Mouse (Mus musculus) left cerebral cortex, postnatal 25 days (tissue): ENCODE measurements around the gene Pinlyp. TPM values are rescaled to one million over a fixed set of nuclear protein-coding genes. Genes with fewer than 3 reads are reported as not detected.

Source experiments
- DNase-seq, 2 experiments: peaks; one replicate each; pipeline ENCODE4 v3.0.0; 2022; ENCODE audit warnings: low spot score in 2 of 2, mixed read lengths in 1 of 2
- intact Hi-C: fragments of 180-260 bp; cut with DNase I; formaldehyde crosslinking; loops from one replicate; pipeline ENCODE4 v1.15.1; 2025
- total RNA-seq, 2 experiments: library from RNA; stranded (reverse); gene quantifications; 2 replicates each; pipeline ENCODE4 v1.2.3; 2021

Pinlyp gene
- not detected for total RNA-seq

DNA sequence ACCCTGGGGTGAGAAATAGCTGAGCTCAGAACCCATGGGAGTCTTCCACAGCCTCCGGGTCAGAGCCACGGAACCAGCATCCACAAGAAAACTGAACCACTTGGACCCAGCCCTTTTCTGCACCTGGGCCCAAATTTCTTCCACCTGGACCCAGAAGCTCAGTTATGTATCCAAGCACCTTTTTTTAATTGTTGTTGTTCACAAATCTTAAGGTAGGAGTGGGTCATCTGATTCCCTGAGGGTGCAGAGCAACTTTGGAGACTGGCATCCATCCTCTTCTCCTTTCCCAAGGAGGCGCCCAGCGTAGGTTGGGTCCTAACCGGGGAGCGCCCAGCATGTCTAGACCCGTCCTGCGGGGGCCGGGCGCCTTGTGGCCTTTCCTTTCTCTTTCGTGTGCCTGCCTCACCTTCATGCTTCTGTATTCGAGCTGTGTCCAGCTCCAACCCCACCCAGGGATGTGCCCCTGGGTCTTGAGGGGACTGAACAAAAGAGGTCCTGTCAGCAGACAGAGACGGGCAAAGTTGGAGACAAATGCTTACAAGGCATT is at the start of gene Pinlyp, which contains the start of gene Xrcc1:
Gene Pinlyp, minus strand, starts transcription at position 51 of the 547 bp plus-strand sequence.
Gene Xrcc1, plus strand, starts transcription at position 222 of the 547 bp plus-strand sequence.
- intact Hi-C loops, result no loop called here
- DNase-seq, result no peak

DNA sequence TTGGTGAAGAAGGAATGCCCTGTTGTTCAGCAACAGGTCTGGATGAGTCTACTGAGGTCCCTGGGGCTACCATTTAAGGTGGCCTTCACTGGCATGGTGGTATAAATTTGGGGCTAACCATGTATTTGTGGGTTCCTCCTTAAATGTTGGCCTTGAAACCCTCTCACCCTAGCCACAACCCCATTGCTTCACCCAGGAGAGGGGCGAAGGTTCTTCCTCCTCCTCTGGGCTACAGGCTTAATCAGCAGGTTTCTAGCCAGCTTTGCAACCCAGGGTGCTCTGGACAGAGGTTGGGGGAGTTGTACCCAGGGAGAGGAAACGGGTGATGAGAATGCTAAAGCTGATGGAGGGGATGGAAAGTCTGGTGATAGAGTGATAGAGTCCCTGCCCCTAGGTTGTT is 49.5 kb upstream of the Pinlyp start:
- intact Hi-C loops, result loop anchor here (10.0 kb wide), 1 partner anchor 369 kb away; no protein-coding TSS in a partner anchor
- DNase-seq, result no peak

- intact Hi-C loops, result loop anchor here (10.0 kb wide), 1 partner anchor 370 kb away; no protein-coding TSS in a partner anchor
- DNase-seq, result no peak
These were observed 48.4 kb upstream of the Pinlyp start for GRCm38 (mm10) chr7:24594309-24594803.

DNA sequence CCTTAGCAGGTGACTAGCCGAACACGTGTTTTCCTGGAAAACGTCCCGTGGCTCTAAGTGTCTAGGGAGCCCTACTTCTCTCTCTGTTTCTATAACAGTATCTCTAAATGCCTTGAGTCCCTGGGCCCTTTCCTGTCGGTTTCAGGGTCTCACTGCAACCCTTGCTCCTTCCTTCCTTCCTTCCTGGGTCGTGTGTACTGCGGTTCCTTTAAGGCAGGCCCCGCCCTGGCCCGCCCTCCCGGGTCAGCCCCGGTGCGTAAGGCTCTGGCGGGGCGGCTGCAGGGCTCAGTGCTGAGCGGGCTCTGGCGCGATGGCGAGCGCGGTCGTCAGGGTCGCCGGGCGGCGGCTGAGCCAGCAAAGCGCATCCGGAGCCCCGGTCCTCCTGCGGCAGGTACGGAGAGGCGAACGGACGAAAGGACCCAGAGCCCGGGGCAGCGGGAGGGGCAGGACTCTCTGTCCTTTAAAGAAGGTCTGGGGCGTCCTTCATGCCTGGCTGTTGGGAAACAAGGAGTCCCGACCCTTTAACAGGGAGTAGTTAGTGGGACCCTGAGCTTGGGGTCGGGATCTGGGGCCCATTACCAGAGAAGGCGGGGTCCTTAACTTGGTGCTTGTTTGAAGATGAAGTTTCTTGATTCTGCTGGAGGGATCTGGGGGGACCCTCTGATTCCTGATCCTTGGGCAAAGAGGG is 47.8 kb upstream of the Pinlyp start:
- intact Hi-C loops, result loop anchor here (10.0 kb wide), 1 partner anchor 371 kb away; no protein-coding TSS in a partner anchor
- DNase-seq, result peak; percentile 52 to 67

DNA sequence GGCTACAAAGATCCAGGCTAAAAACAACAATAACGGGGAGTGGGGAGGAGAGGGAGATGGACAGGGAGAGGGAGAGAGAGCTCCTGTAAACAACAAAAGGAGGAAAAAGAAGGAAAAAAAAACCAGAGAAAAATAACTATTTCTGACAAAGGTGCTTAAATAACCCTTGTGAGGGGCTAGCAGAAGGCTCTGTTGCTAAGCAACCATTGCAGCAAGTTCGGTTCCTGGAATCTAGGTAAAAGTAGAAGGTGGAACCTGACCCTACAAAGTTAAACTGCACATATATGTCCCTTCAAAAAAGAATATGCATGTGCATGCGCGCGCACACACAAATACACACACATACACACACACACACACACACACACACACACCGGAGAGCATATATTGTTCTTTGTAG is 46.9 kb upstream of the Pinlyp start:
- intact Hi-C loops, result loop anchor here (10.0 kb wide), 1 partner anchor 372 kb away; no protein-coding TSS in a partner anchor
- no peak for DNase-seq

DNA sequence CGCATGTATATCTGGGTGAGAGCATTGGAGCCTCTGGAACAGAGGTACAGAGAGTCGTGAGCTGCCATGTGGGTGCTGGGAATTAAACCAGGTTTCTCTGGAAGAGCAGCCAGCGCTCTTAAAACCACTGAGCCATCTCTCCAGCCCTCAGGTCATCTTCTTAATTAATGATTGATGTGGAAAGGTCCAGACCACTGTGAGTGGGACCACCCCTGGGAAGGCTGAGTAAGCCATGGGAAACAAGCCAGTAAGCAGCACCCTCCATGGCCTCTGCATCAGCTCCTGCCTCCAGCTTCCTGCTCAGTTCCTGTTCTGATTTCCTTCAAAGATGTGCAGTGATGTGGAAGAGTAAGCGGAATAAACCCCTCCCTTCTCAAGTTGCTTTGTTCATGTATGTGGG is 46.2 kb upstream of the Pinlyp start:
- intact Hi-C loops, result loop anchor here (10.0 kb wide), 1 partner anchor 373 kb away; no protein-coding TSS in a partner anchor
- DNase-seq, result no peak

GRCm38 (mm10) chr7:24591735-24592134 is 45.8 kb upstream of the Pinlyp start:
- DNase-seq, result no peak
- intact Hi-C loops, result loop anchor here (10.0 kb wide), 1 partner anchor 373 kb away; no protein-coding TSS in a partner anchor

GRCm38 (mm10) chr7:24588336-24588735 is 42.4 kb upstream of the Pinlyp start:
- intact Hi-C loops, result no loop called here
- DNase-seq, result no peak

DNA sequence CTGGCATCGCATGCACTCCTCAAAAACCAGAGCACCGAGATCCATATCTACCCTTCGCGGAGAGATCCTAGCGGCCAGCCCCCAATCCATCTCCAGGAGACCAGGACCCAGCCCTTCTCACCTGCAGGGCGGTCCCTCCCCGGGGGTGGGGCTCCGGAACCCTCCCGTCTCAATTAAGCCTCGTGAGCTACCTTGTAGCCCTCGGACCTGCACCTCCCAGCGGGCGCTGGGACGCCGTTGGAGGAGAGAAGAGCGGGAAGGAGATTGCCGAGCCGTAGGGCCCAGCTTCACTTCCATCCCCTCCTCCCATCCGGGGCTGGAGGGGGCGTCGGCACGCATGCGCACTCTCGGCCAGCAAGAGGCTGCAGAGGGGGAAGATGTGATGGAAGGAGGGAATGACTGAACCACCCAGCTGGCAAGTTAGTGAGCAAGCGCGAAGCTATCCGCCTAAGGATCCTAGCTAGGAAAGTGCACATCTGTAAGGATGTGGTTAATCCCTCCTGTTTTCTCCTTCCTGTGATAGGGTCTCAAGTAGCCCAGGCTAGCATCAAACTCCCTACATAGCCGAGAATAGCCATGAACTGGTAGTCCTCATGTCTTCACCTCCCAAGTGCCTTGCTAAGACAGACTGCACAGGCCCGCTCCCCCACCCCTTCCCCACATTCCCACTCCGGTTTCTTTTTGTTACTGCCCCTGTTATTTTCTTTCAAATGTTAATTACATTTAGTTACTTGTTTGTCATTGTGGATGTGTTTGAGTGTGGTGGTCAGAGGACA is 41.6 kb upstream of the Pinlyp start, which contains the start of the genes Ethe1 and Zfp575:
Gene Ethe1, plus strand, starts transcription at position 214 of the 776 bp plus-strand sequence.
Gene Zfp575, minus strand, starts transcription at position 312 of the 776 bp plus-strand sequence.
- intact Hi-C loops, result loop anchor here (1.0 kb wide), 1 partner anchor 14 kb away; no protein-coding TSS in a partner anchor

DNA sequence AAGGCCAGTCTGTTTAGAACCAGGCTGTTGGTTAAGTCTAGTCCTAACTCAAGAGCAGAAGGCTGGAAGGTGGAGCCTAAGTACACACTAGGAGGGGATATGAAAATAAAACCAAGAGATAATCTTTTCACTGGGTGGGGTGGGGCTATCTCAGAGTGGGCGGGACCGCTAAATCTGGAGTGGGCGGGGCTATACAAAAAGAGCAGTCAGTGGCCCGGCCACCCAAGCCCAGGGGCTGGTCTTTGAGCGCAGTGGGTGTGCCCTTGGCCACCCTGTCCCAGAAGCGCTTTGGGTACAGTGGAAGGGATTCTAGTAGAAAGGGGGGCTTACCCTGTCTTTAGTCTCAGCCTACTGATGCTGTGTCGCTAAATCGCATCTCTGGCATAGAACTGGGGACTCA is 40.9 kb upstream of the Pinlyp start:
- intact Hi-C loops, result loop anchor here (1.0 kb wide), 1 partner anchor 14 kb away; no protein-coding TSS in a partner anchor
- no peak for DNase-seq

More for the DNA sequence above, 41.6 kb upstream of the Pinlyp start, which contains the start of the genes Ethe1 and Zfp575:
- peak; percentile 79 to 93 for DNase-seq

DNA sequence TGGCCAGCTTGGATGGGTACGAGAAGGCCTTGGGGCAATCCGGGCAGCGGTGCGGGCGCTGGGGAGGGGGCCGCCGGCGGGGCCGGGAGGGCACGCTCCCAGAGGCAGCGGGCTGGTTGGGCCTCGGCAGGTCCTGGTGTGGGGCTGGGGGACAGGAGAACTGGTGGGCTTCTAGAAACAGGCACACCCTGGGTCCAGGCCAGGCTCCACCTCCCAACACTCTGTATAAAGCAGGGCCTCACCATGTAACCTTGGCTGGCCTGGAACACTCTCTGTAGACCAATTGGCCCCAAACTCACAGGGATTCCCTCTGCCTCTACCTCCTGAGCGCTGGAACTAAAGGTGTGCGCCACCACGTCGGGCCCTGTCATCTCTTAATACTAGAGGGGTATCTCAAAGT is 40.1 kb upstream of the Pinlyp start:
- intact Hi-C loops, result no loop called here
- DNase-seq, result no peak

- intact Hi-C loops, result no loop called here
- DNase-seq, result no peak
These were observed 39.0 kb upstream of the Pinlyp start for GRCm38 (mm10) chr7:24584876-24585275.

- intact Hi-C loops, result no loop called here
- no peak for DNase-seq
These were observed 31.9 kb upstream of the Pinlyp start for GRCm38 (mm10) chr7:24577811-24578210.

GRCm38 (mm10) chr7:24574224-24574796 is 28.4 kb upstream of the Pinlyp start:
- DNase-seq, result no peak
- intact Hi-C loops, result no loop called here

DNA sequence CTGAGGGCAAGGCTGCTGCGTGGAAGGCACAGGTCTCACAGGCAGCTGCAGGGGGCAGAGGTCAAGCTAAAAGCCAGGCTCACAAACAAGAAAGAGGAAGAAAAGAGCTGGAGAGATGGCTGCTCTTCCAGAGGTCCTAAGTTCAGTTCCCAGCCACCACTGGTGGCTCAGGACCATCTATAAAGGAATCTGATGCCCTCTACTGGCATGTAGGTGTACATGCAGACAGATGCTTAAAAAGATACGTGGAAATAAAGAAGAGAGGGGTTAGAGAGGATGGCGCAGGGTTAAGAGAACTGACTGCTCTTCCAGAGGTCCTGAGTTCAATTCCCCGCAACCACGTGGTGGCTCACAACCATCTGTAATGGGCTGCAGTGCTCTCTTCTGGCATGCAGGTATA is 26.5 kb upstream of the Pinlyp start:
- intact Hi-C loops, result no loop called here
- no peak for DNase-seq

DNA sequence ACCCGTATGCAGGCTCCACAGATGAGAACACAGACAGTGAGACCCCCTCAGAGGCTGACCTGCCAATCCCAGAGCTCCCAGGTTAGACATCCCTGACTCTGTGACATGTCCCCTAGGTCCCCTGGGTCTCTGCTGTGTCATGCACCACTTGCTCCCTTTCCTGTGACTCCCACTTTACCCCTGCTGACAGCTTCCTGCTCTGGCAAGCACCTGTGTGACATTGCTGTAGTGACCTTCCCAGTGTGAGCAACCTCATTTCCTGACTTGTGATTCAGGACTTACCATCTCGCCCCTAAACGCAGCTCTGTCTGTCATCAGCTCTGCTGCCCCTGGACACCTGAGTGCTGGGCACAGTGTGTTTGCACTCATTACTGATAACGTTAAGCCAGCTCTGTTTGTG is 25.2 kb upstream of the Pinlyp start:
- DNase-seq, result no peak
- intact Hi-C loops, result no loop called here

- intact Hi-C loops, result no loop called here
- peak in 1 of 2 experiments; percentile 59 for DNase-seq
These were observed 22.6 kb upstream of the Pinlyp start for GRCm38 (mm10) chr7:24568512-24568911.

GRCm38 (mm10) chr7:24566206-24566605 is 20.3 kb upstream of the Pinlyp start:
- DNase-seq, result no peak
- intact Hi-C loops, result no loop called here

DNA sequence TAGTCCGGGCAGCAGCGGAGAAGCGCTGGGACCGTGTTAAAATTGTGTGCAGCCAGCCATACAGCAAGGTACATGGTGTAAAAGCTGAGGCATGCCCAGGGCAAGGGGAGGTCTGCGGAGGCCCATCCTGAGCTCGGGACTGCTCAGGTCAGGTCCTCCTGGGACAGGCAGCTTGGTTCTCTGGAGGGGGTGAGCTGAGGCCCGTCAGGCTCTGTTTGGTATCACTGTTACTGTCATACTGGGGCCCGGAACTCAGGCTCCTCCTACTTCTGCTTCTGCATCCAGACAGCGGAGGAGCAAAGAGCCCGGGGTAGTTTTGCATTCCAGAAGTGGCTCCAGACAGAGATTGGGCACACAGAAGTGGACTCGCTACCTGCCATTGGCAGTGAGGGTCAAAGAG is 19.7 kb upstream of the Pinlyp start:
- intact Hi-C loops, result loop anchor here (2.0 kb wide), 1 partner anchor 91 kb away; no protein-coding TSS in a partner anchor

More for the DNA sequence above, 19.7 kb upstream of the Pinlyp start:
- DNase-seq, result no peak
